Mouse (Mus musculus) neutrophil, adult 5-6 weeks (primary cell): ENCODE data around the gene Cblb. TPM values are rescaled to one million over a fixed set of nuclear protein-coding genes. Genes with fewer than 3 reads are reported as not detected.

ENCODE experiments used
- ATAC-seq: fragments of 151-379, 151-347 bp; 2 replicates; pipeline ENCODE4 v1.8.0; 2017; ENCODE audit warnings: mild to moderate bottlenecking, moderate TSS enrichment; ENCODE audit not compliant: insufficient number of reproducible peaks, poor library complexity, low FRiP score, severe bottlenecking; ENCODE audit errors: extremely low read depth
- total RNA-seq: library from RNA; stranded (forward); fragments of 200-1000 nt; gene quantifications from 2 replicates; pipeline ENCODE4 v1.2.3, GENCODE M21; 2017

The Cblb gene
- 45.4 and 48.6 TPM in 2 replicates for total RNA-seq

GRCm38 (mm10) chr16:52031091-52031689 lies at the start of gene Cblb:
Gene Cblb (plus strand): TSS chr16:52031225.
- ATAC-seq: peak; percentile 91

GRCm38 (mm10) chr16:51985436-51985835 lies 45.6 kb upstream of the Cblb start:
- no peak for ATAC-seq

GRCm38 (mm10) chr16:51986207-51986606 lies 44.8 kb upstream of the Cblb start:
- no peak for ATAC-seq

GRCm38 (mm10) chr16:51987085-51987620 lies 43.9 kb upstream of the Cblb start:
- ATAC-seq: no peak

GRCm38 (mm10) chr16:51988027-51988426 lies 43.0 kb upstream of the Cblb start:
- ATAC-seq: no peak

- ATAC-seq: no peak
Observed at GRCm38 (mm10) chr16:51989259-51989658, 41.8 kb upstream of the Cblb start.

- ATAC-seq: no peak
Observed at GRCm38 (mm10) chr16:52000043-52000442, 31.0 kb upstream of the Cblb start.

- no peak for ATAC-seq
Observed at GRCm38 (mm10) chr16:52000801-52001200, 30.2 kb upstream of the Cblb start.

GRCm38 (mm10) chr16:52007006-52007405 lies 24.0 kb upstream of the Cblb start:
- 0 out of 2 replicates have a peak, but pooled peaks have one; percentile 23 for ATAC-seq

- ATAC-seq: no peak
Observed at GRCm38 (mm10) chr16:52008471-52008870, 22.6 kb upstream of the Cblb start.

GRCm38 (mm10) chr16:52009421-52009820 lies 21.6 kb upstream of the Cblb start:
- no peak for ATAC-seq

- no peak for ATAC-seq
Observed at GRCm38 (mm10) chr16:52012984-52013383, 18.0 kb upstream of the Cblb start.

GRCm38 (mm10) chr16:52013812-52014211 lies 17.2 kb upstream of the Cblb start:
- ATAC-seq: peak; percentile 53; the same call in 1 of the 2 replicates

GRCm38 (mm10) chr16:52023417-52023816 lies 7.6 kb upstream of the Cblb start:
- no peak for ATAC-seq

GRCm38 (mm10) chr16:52027326-52027725 lies 3.7 kb upstream of the Cblb start:
- no peak for ATAC-seq

GRCm38 (mm10) chr16:52029001-52029400 lies 2.0 kb upstream of the Cblb start:
- ATAC-seq: no peak

GRCm38 (mm10) chr16:52031712-52032251 lies 757 bp downstream of the Cblb start:
- no peak for ATAC-seq

- ATAC-seq: no peak
Observed at GRCm38 (mm10) chr16:52032376-52033330, 1.6 kb downstream of the Cblb start.
